Mouse (Mus musculus): Measurements from ENCODE around the gene Poll.
A peak's percentile ranks its signal among the peaks of the same experiment; 100 is the strongest.

Gene Poll

GRCm38 (mm10) chr19:45560153-45560890 is at the start of gene Poll, which contains the start of gene Gm17018:
Gene Poll (minus strand): TSS chr19:45560531.
Gene Gm17018 (plus strand): TSS chr19:45560615.
- peak; percentile 66 for DNase-seq (ENCODE audit: low read depth)

GRCm38 (mm10) chr19:45608648-45609339 is 48.5 kb upstream of the Poll start:
- no peak for DNase-seq (ENCODE audit: low read depth)

- no peak for DNase-seq (ENCODE audit: low read depth)
These were observed 47.1 kb upstream of the Poll start for GRCm38 (mm10) chr19:45607479-45607878.

GRCm38 (mm10) chr19:45606701-45607100 is 46.4 kb upstream of the Poll start:
- DNase-seq (ENCODE audit: low read depth): no peak

GRCm38 (mm10) chr19:45602606-45603005 is 42.3 kb upstream of the Poll start:
- DNase-seq (ENCODE audit: low read depth): peak; percentile 80

GRCm38 (mm10) chr19:45597106-45597505 is 36.8 kb upstream of the Poll start:
- DNase-seq (ENCODE audit: low read depth): no peak

- DNase-seq (ENCODE audit: low read depth): no peak
These were observed 36.1 kb upstream of the Poll start for GRCm38 (mm10) chr19:45596434-45596833.

- DNase-seq (ENCODE audit: low read depth): no peak
These were observed 35.7 kb upstream of the Poll start for GRCm38 (mm10) chr19:45596019-45596418.

GRCm38 (mm10) chr19:45595481-45595880 is 35.1 kb upstream of the Poll start:
- no peak for DNase-seq (ENCODE audit: low read depth)

GRCm38 (mm10) chr19:45594079-45594478 is 33.7 kb upstream of the Poll start:
- DNase-seq (ENCODE audit: low read depth): no peak

GRCm38 (mm10) chr19:45592916-45593315 is 32.6 kb upstream of the Poll start:
- DNase-seq (ENCODE audit: low read depth): no peak

- DNase-seq (ENCODE audit: low read depth): no peak
These were observed 31.4 kb upstream of the Poll start for GRCm38 (mm10) chr19:45591704-45592103.

GRCm38 (mm10) chr19:45589761-45590160 is 29.4 kb upstream of the Poll start:
- no peak for DNase-seq (ENCODE audit: low read depth)

GRCm38 (mm10) chr19:45587509-45588292 is 27.4 kb upstream of the Poll start:
- no peak for DNase-seq (ENCODE audit: low read depth)

GRCm38 (mm10) chr19:45586850-45587249 is 26.5 kb upstream of the Poll start:
- no peak for DNase-seq (ENCODE audit: low read depth)

- DNase-seq (ENCODE audit: low read depth): no peak
These were observed 24.7 kb upstream of the Poll start for GRCm38 (mm10) chr19:45584856-45585620.

- no peak for DNase-seq (ENCODE audit: low read depth)
These were observed 22.8 kb upstream of the Poll start for GRCm38 (mm10) chr19:45583136-45583535.

- DNase-seq (ENCODE audit: low read depth): no peak
These were observed 21.8 kb upstream of the Poll start for GRCm38 (mm10) chr19:45582161-45582560.

GRCm38 (mm10) chr19:45581257-45581656 is 20.9 kb upstream of the Poll start:
- DNase-seq (ENCODE audit: low read depth): peak; percentile 70

GRCm38 (mm10) chr19:45580235-45580634 is 19.9 kb upstream of the Poll start:
- DNase-seq (ENCODE audit: low read depth): no peak

- no peak for DNase-seq (ENCODE audit: low read depth)
These were observed 19.1 kb upstream of the Poll start for GRCm38 (mm10) chr19:45579416-45579815.

GRCm38 (mm10) chr19:45578976-45579375 is 18.6 kb upstream of the Poll start:
- DNase-seq (ENCODE audit: low read depth): no peak

Measured in c-Kit-positive CD71-positive TER-119-negative erythroid progenitor cells, embryonic 14.5 days (primary cell).